Mouse (Mus musculus) stomach, postnatal 0 days (tissue): ENCODE results near the gene Mical2.

Experiments used
- CTCF ChIP-seq: IDR thresholded peaks from 2 replicates; pipeline ENCODE4 v1.5.1; 2016; ENCODE audit warnings: antibody characterized with exemption, low read depth, mild to moderate bottlenecking, moderate library complexity
- EP300 ChIP-seq: optimal IDR thresholded peaks from 2 replicates; pipeline ENCODE3; 2016; ENCODE audit warnings: antibody characterized with exemption

GRCm38 (mm10) chr7:112240748-112241147 lies 15.1 kb downstream of the Mical2 start:
- no peak for TF ChIP-seq CTCF
- no peak for TF ChIP-seq EP300
